ENCODE assay signal across 20 mouse cellular contexts in genomic region chr7:30296816-30297215, GRCm38 (mm10). TPM values are rescaled to one million over a fixed set of nuclear protein-coding genes. Genes with fewer than 3 reads are reported as not detected.
"Had no signal": no experiment of that assay in that cellular context is flagged by ENCODE, and none has a peak within 500 bp of the region (broad histone marks: within the 10 kb centered on the region; RNA-seq: fewer than 3 reads in every experiment).

No protein-coding gene starts in this region.

- H3K9me3 ChIP-seq: lung, embryonic 15.5 days; megakaryocyte, embryonic 14.5 days; midbrain, embryonic 12.5 days; midbrain, embryonic 15.5 days; neural tube, embryonic 12.5 days; stomach, embryonic 15.5 days had no signal

- H3K9ac ChIP-seq: liver, postnatal 0 days; lung, embryonic 15.5 days; midbrain, embryonic 12.5 days; midbrain, embryonic 15.5 days; neural tube, embryonic 12.5 days; stomach, embryonic 15.5 days had no signal

- ATAC-seq: liver, postnatal 0 days; lung, postnatal 0 days; midbrain, embryonic 15.5 days had no signal

- H3K4me1 ChIP-seq: lung, embryonic 15.5 days had no signal

- H3K27me3 ChIP-seq: lung, embryonic 15.5 days; midbrain, embryonic 12.5 days; midbrain, embryonic 15.5 days; neural tube, embryonic 12.5 days; stomach, embryonic 15.5 days had no signal

- H3K27ac ChIP-seq: lung, embryonic 15.5 days; macrophage; midbrain, embryonic 12.5 days; midbrain, embryonic 15.5 days; neural tube, embryonic 12.5 days; stomach, embryonic 15.5 days; stomach, postnatal 0 days had no signal

- H3K4me2 ChIP-seq: lung, embryonic 15.5 days; midbrain, embryonic 12.5 days; midbrain, embryonic 15.5 days; neural tube, embryonic 12.5 days; stomach, embryonic 15.5 days had no signal

- H3K4me3 ChIP-seq: lung, embryonic 15.5 days; megakaryocyte, embryonic 14.5 days; midbrain, embryonic 12.5 days; midbrain, embryonic 15.5 days; neural tube, embryonic 12.5 days; stomach, embryonic 15.5 days had no signal

- DNase-seq: liver, postnatal 0 days; lung, adult 2 months; lung, postnatal 14 days; lung, postnatal 36 days; right cerebral cortex, postnatal 14 days; thymus, adult 2 months; thymus, postnatal 25 days; thymus, postnatal 4 days had no signal

RNA-seq across cellular contexts. Expression of gene Clip3, which starts 5.3 kb away (rescaled TPM):
- total RNA-seq: megakaryocyte progenitor cell, adult 5-6 weeks; monocyte, adult 5-6 weeks had no signal
- polyA plus RNA-seq: macrophage had no signal

RNA-seq across cellular contexts. Expression of gene Thap8, which starts 16.9 kb away (rescaled TPM):
- total RNA-seq: neutrophil, adult 5-6 weeks had no signal
